Mouse (Mus musculus) CH12.LX (cell line): ENCODE results near the gene Vmn2r86. TPM values are rescaled to one million over a fixed set of nuclear protein-coding genes. Genes with fewer than 3 reads are reported as not detected.
"Not testable (repeated sequence)": the region's sequence is repeated elsewhere in the genome, so short reads cannot be mapped to it uniquely, and the experiment has no call there.

Experiments
- DNase-seq: peaks from one replicate; pipeline ENCODE4 v3.0.0-alpha.2; 2013; ENCODE audit errors: extremely low read depth
- H3K27ac ChIP-seq: 2 replicates; pipeline ENCODE4 v1.5.1; 2012; ENCODE audit warnings: low read depth, mild to moderate bottlenecking, control low read depth, moderate library complexity; ENCODE audit not compliant: insufficient read depth
- H3K27me3 ChIP-seq: replicated peaks from 2 replicates; pipeline ENCODE3; 2012; ENCODE audit warnings: inconsistent platforms
- H3K36me3 ChIP-seq, 2 experiments: replicated peaks in 1 of 2; 2 replicates each; pipeline versions ENCODE3 to v1.6.1; 2012; ENCODE audit warnings: inconsistent platforms in 1 of 2, low read length in 1 of 2, mild to moderate bottlenecking in 1 of 2, mixed read lengths in 1 of 2, moderate library complexity in 1 of 2; ENCODE audit not compliant: control insufficient read depth in 1 of 2, insufficient read depth in 1 of 2
- H3K4me1 ChIP-seq, 2 experiments: 2 replicates each; pipeline ENCODE4 v1.6.1; 2012; ENCODE audit warnings: inconsistent platforms in 1 of 2, moderate library complexity in 1 of 2; ENCODE audit not compliant: insufficient read depth in 2 of 2, control insufficient read depth in 1 of 2
- H3K4me2 ChIP-seq: 2 replicates; pipeline ENCODE4 v1.6.1; 2012; ENCODE audit warnings: low read depth, mild to moderate bottlenecking, control low read depth; ENCODE audit not compliant: poor library complexity, insufficient read depth, severe bottlenecking
- H3K4me3 ChIP-seq, 3 experiments: fragments of 150-350 bp in 1 of 3; sonication (generic) in 1 of 3; replicated peaks in 1 of 3; 2 replicates each; pipeline versions ENCODE3 to v1.5.1; 2011 to 2012; ENCODE audit warnings: low read depth in 2 of 3, low read length in 2 of 3, mild to moderate bottlenecking in 2 of 3, moderate library complexity in 2 of 3, control low read depth in 1 of 3, improper control_type of control experiment in 1 of 3, inconsistent platforms in 1 of 3, mixed read lengths in 1 of 3; ENCODE audit not compliant: poor library complexity in 1 of 3
- H3K79me2 ChIP-seq: replicated peaks from 2 replicates; pipeline ENCODE4 v1.6.1; 2012; ENCODE audit warnings: mild to moderate bottlenecking, moderate library complexity; ENCODE audit not compliant: control insufficient read depth, poor library complexity, insufficient read depth, severe bottlenecking; ENCODE audit errors: extremely low read depth
- H3K9ac ChIP-seq: 2 replicates; pipeline ENCODE4 v1.6.1; 2012; ENCODE audit warnings: low read depth, mild to moderate bottlenecking, control low read depth, moderate library complexity; ENCODE audit not compliant: insufficient read depth
- H3K9me3 ChIP-seq: replicated peaks from 2 replicates; pipeline ENCODE3; 2012; ENCODE audit warnings: low read length, inconsistent platforms, mixed read lengths
- CHD1 ChIP-seq: IDR thresholded peaks from 2 replicates; pipeline ENCODE4 v1.6.1; 2012; ENCODE audit warnings: low read depth, low read length, improper control_type of control experiment, inconsistent platforms
- EP300 ChIP-seq: IDR thresholded peaks from 2 replicates; pipeline ENCODE4 v1.6.1; 2011; ENCODE audit warnings: low read length, improper control_type of control experiment
- ETS1 ChIP-seq: conservative IDR thresholded peaks from 2 replicates; pipeline ENCODE4 v1.6.1; 2012; ENCODE audit warnings: low read depth, mild to moderate bottlenecking, inconsistent platforms, low read length, improper control_type of control experiment, moderate library complexity
- HCFC1 ChIP-seq: IDR thresholded peaks from 2 replicates; pipeline ENCODE4 v1.6.1; 2012; ENCODE audit warnings: low read depth, mild to moderate bottlenecking, inconsistent platforms, low read length, improper control_type of control experiment
- IRF4 ChIP-seq: IDR thresholded peaks from 2 replicates; pipeline ENCODE4 v1.6.1; 2014; ENCODE audit warnings: low read depth, mild to moderate bottlenecking, inconsistent platforms, low read length, improper control_type of control experiment
- JUND ChIP-seq: conservative IDR thresholded peaks from 2 replicates; pipeline ENCODE4 v1.6.1; 2011; ENCODE audit warnings: low read depth, low read length, improper control_type of control experiment
- MAZ ChIP-seq: IDR thresholded peaks from 2 replicates; pipeline ENCODE4 v1.6.1; 2012; ENCODE audit warnings: low read depth, mild to moderate bottlenecking, inconsistent platforms, low read length, improper control_type of control experiment, moderate library complexity
- NELFE ChIP-seq: IDR thresholded peaks from 2 replicates; pipeline ENCODE4 v1.6.1; 2011; ENCODE audit warnings: low read depth, low read length, improper control_type of control experiment
- POLR2A ChIP-seq: IDR thresholded peaks from 2 replicates; pipeline ENCODE4 v1.6.1; 2011; ENCODE audit warnings: low read depth, mild to moderate bottlenecking, improper control_type of control experiment, low read length
- POLR2AphosphoS2 ChIP-seq: IDR thresholded peaks from 2 replicates; pipeline ENCODE4 v1.6.1; 2011; ENCODE audit warnings: low read depth, low read length, improper control_type of control experiment
- SMC3 ChIP-seq: IDR thresholded peaks from 2 replicates; pipeline ENCODE4 v1.6.1; 2011; ENCODE audit warnings: low read depth, low read length, improper control_type of control experiment
- TBP ChIP-seq: conservative IDR thresholded peaks from 2 replicates; pipeline ENCODE4 v1.6.1; 2011; ENCODE audit warnings: low read depth, low read length, improper control_type of control experiment
- USF1 ChIP-seq: IDR thresholded peaks from 2 replicates; pipeline ENCODE4 v1.6.1; 2014; ENCODE audit warnings: low read depth, mild to moderate bottlenecking, inconsistent platforms, low read length, improper control_type of control experiment
- ZC3H11A ChIP-seq: IDR thresholded peaks from 2 replicates; pipeline ENCODE4 v1.6.1; 2012; ENCODE audit warnings: low read depth, mild to moderate bottlenecking, inconsistent platforms, low read length, improper control_type of control experiment
- ZNF384 ChIP-seq: IDR thresholded peaks from 2 replicates; pipeline ENCODE4 v1.6.1; 2012; ENCODE audit warnings: low read depth, low read length, improper control_type of control experiment, inconsistent platforms
- dilution Hi-C: fragments of 300-500 bp; cut with MboI; formaldehyde crosslinking; loops from 2 replicates; pipeline ENCODE4 v1.14.3; 2020; ENCODE audit warnings: low sequenced_read_pairs; ENCODE audit not compliant: extremely low pct_unique_long_range_greater_than_20kb, extremely low pct_ligation_motif_present
- in situ Hi-C: fragments of 300-500 bp; cut with MboI; formaldehyde crosslinking; loops from 3 replicates; pipeline ENCODE4 v1.14.3; 2019; ENCODE audit warnings: low sequenced_read_pairs, low pct_ligation_motif_present, low pct_unique_long_range_greater_than_20kb, mixed read lengths
- polyA plus RNA-seq: library from polyadenylated mRNA; unstranded; fragments of >175 nt; gene quantifications from 2 replicates; pipeline ENCODE4 v1.2.1, GENCODE M21; 2012; ENCODE audit warnings: low read depth; ENCODE audit not compliant: insufficient read length
- total RNA-seq, 2 experiments: library from RNA; depleted of rRNA; stranded (reverse); fragments of 300-350 nt in 1 of 2; fragments of >200 nt in 1 of 2; gene quantifications; 2 replicates each; pipeline ENCODE4 v1.2.3; 2012 to 2014

The Vmn2r86 gene
- total RNA-seq (2012; rRNA removed): not detected in 2 replicates
- not detected in 2 replicates for total RNA-seq (2014; rRNA removed)
- polyA plus RNA-seq: not detected in 2 replicates

DNA sequence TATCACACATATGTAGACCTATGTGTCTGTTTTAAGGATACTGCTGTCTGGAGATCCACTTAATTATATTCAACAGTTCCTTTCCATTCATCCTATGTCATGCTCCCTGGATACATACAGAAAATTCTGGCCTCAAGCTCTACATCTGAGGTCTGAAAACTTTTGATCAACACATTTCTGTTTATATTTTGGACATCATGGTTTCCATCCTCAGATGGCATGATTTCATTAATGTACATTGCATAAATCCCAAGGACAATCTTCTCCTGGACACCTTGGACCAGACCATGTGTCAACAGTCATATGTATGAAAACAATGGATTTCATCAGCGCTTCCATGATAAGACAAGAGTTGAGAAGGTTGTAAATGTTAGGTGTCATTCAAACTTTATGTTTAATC lies at the start of gene Vmn2r86:
Vmn2r86 (minus strand) TSS at position 101 of the 400 bp plus-strand sequence.
- H3K27ac ChIP-seq, DNase-seq, H3K4me3 ChIP-seq, H3K9me3 ChIP-seq, H3K4me1 ChIP-seq, H3K4me2 ChIP-seq, dilution Hi-C loops, H3K27me3 ChIP-seq, in situ Hi-C loops, H3K79me2 ChIP-seq, H3K36me3 ChIP-seq, H3K9ac ChIP-seq: not testable (repeated sequence)

DNA sequence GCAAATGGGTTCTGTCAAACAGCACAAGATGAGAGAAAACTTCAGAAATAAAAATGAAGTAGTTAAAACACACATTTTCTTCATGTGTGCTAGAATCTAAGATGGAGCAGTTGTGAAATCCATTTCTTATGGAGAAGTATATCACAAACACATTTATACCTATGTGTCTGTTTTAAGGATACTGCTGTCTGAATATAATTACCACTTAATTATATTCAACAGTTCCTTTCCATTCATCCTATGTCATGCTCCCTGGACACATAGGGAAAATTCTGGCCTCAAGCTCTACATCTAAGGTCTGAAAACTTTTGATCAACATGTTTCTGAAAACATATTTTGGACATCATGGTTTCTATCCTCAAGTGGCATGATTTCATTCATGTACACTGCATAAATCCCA lies 41.4 kb upstream of the Vmn2r86 start, which contains the start of gene Vmn2r87:
Vmn2r87 (minus strand) TSS at position 101 of the 400 bp plus-strand sequence.
- Histone ChIP-seq H3K4me1 (no peaks in the 10 kb centered on the region), H3K27ac (no peak within 1 kb of the TSS), H3K9ac (no peak within 1 kb of the TSS), H3K4me2 (no peak within 1 kb of the TSS), H3K4me3 (no peak within 1 kb of the TSS), H3K9me3 (no peaks in the 10 kb centered on the region), H3K36me3 (no peaks in the 10 kb centered on the region), H3K27me3 (no peaks in the 10 kb centered on the region), H3K79me2 (no peaks in the 10 kb centered on the region)
- TF ChIP-seq SMC3: no peak
- no peak for TF ChIP-seq TBP
- TF ChIP-seq POLR2AphosphoS2: no peak
- no peak for TF ChIP-seq CHD1
- TF ChIP-seq IRF4: no peak
- TF ChIP-seq EP300: no peak
- no peak for TF ChIP-seq USF1
- TF ChIP-seq POLR2A: no peak
- TF ChIP-seq NELFE: no peak
- no peak for TF ChIP-seq HCFC1
- in situ Hi-C loops (no loop called here), dilution Hi-C loops (no loop called here)
- no peak for DNase-seq

DNA sequence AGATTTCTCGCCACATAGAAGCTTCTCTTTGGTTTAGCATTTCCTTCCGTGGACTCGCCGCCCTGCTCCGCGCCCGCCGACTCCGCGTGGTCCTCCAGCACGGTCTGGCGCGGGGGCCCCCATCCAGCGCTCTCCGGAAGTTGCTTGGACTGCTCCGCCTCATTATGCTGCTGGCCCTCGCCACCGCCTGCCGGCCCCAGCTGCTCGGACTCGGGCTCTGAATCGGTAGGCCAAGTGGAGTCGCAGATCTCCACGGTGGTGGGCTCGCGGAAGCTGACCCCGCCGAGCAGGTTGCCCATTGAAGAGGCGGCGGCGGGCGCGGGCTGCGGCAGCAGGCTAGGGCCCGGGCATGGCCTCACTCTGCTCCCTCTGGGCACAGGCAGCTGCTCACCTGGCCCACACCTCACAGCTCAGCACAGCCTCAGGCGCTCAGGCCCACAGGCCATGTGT lies 14.5 kb upstream of the Vmn2r86 start:
- no peak overlapping the region for H3K4me3 ChIP-seq
- H3K4me2 ChIP-seq: no peak overlapping the region
- dilution Hi-C loops: no loop called here
- no peaks in the 10 kb centered on the region for H3K4me1 ChIP-seq
- H3K27ac ChIP-seq: no peak overlapping the region
- H3K27me3 ChIP-seq: no peaks in the 10 kb centered on the region
- no peaks in the 10 kb centered on the region for H3K79me2 ChIP-seq
- TF ChIP-seq ZNF384 (no peak), ETS1 (no peak), JUND (no peak), MAZ (no peak), ZC3H11A (no peak)
- TF ChIP-seq, all 38 proteins: peak for 0
- in situ Hi-C loops: no loop called here
- no peak for DNase-seq
- Histone ChIP-seq H3K9me3 (no peaks in the 10 kb centered on the region), H3K9ac (no peak overlapping the region), H3K36me3 (no peaks in the 10 kb centered on the region)
